Mouse (Mus musculus) testis, adult 2 months (tissue): ENCODE results near the gene 4933415A04Rik. TPM values are rescaled to one million over a fixed set of nuclear protein-coding genes. Genes with fewer than 3 reads are reported as not detected.

Experiments used
- H3K27ac ChIP-seq: fragments of 200-500 bp; 2 replicates; pipeline ENCODE4 v1.5.1; 2012; ENCODE audit warnings: low read depth, low read length; ENCODE audit not compliant: control insufficient read depth, insufficient read depth
- H3K27me3 ChIP-seq: fragments of 200-500 bp; 2 replicates; pipeline ENCODE4 v1.6.1; 2012; ENCODE audit warnings: mild to moderate bottlenecking, low read length, moderate library complexity; ENCODE audit not compliant: control insufficient read depth, insufficient read depth
- H3K36me3 ChIP-seq: fragments of 200-500 bp; 2 replicates; pipeline ENCODE4 v1.6.1; 2012; ENCODE audit warnings: mild to moderate bottlenecking, low read length; ENCODE audit not compliant: control insufficient read depth, insufficient read depth
- H3K4me1 ChIP-seq: fragments of 200-500 bp; 2 replicates; pipeline ENCODE4 v1.6.1; 2012; ENCODE audit warnings: low read length; ENCODE audit not compliant: control insufficient read depth, insufficient read depth
- H3K4me3 ChIP-seq: fragments of 200-500 bp; 2 replicates; pipeline ENCODE4 v1.5.1; 2012; ENCODE audit warnings: low read depth, mild to moderate bottlenecking, low read length, moderate library complexity, mixed read lengths; ENCODE audit not compliant: control insufficient read depth
- CTCF ChIP-seq: fragments of 200-500 bp; IDR thresholded peaks from 2 replicates; pipeline ENCODE4 v1.5.1; 2012; ENCODE audit warnings: low read depth, mild to moderate bottlenecking, inconsistent platforms, low read length, moderate library complexity; ENCODE audit not compliant: control insufficient read depth, insufficient read depth, insufficient replicate concordance
- POLR2A ChIP-seq: fragments of 200-500 bp; IDR thresholded peaks from 2 replicates; pipeline ENCODE4 v1.6.1; 2012; ENCODE audit warnings: low read depth, mild to moderate bottlenecking, inconsistent platforms, low read length, moderate library complexity; ENCODE audit not compliant: control insufficient read depth
- polyA plus RNA-seq: library from polyadenylated mRNA; depleted of rRNA; stranded (reverse); fragments of >200 nt; gene quantifications from 2 replicates; pipeline ENCODE4 v1.2.3, GENCODE M21; 2012

Gene 4933415A04Rik
- polyA plus RNA-seq, 1 experiment, result 0.28 TPM

- Histone ChIP-seq H3K4me3 (no peak overlapping the region), H3K27me3 (no peaks in the 10 kb centered on the region), H3K27ac (no peak overlapping the region), H3K36me3 (no peaks in the 10 kb centered on the region), H3K4me1 (no peaks in the 10 kb centered on the region)
- TF ChIP-seq POLR2A, result no peak
- no peak for TF ChIP-seq CTCF
Observed at GRCm38 (mm10) chr11:43575376-43576151, 11.3 kb upstream of the 4933415A04Rik start.

DNA sequence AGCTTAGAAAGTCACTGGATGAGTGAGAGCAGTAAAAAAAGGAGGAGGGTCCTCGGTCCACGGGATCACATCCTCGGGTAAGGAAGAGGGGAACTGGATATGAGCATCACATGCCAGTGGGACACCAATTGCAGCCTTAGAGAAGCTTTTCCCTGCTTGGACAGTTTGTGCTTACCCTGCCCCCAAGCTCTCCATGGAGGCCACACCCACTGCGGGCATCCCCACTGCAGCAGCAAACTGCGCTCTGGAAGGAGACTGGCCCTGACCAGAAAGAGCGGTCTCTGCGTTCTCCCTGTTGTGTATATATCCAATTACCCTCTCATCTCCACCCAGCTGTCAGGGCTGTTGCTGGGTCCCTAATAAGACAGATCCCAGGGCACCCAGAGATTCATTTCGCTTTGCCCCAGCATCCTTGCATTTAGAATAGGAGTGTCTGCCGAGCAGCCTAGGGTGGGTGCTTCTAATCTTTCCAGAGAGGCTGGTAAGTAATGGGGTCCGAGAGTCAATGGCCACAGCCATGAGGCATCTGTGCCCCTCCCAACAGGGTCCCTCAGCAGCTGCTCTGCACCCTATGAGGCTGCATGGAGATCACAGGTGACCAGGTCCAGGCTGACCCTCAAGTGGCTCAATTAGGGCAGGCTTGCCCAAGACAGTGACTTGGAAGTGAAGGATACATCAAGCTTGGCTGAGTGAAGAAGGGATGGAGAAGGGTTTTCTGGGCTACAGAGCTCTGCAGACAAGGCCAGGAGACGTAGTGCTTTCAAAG is 8.9 kb upstream of the 4933415A04Rik start:
- H3K4me1 ChIP-seq, result no peaks in the 10 kb centered on the region
- no peaks in the 10 kb centered on the region for H3K36me3 ChIP-seq
- no peaks in the 10 kb centered on the region for H3K27me3 ChIP-seq
- no peak overlapping the region for H3K27ac ChIP-seq
- no peak overlapping the region for H3K4me3 ChIP-seq
- TF ChIP-seq POLR2A, result no peak
- TF ChIP-seq CTCF, result no peak

DNA sequence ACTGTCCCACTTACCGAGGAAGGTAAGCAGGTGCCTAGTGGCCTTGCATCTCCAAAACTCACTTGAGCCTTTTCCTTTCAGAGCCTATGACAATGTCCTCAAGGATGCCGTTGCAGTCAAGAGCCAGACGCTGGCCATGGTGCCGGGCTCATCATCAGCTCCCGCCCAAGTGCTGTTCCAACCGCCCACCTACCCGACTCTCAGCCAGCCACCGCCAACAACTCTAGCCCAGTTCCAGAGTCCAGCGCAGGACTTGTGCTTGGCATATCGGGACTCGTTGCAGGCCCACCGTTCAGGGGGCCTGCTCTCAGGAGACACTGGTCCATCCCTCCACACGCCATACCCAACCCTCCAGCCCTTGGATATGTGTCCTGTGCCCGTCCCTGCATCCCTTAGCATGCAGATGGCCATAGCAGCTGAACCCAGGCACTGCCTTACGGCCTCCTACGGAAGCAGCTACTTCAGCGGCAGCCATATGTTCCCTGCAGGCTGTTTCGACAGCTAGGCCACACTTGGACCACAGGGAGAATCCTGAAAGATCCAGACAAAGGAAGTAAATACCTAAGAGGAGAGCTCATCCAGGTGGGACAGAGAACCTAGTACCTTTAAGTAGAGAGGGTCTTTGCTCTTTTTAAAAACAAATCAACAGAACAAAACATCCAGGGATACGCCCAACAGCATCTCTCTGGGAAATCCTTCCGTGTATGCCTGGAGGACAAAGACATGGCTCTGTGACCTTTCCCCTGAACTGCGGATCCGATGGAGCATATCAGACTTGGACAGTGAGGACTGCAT is 1.4 kb upstream of the 4933415A04Rik start:
- TF ChIP-seq CTCF, result no peak
- no peak for TF ChIP-seq POLR2A
- Histone ChIP-seq H3K36me3 (no peaks in the 10 kb centered on the region), H3K4me1 (no peaks in the 10 kb centered on the region; the same call in 1 of the 2 replicates), H3K27me3 (no peaks in the 10 kb centered on the region), H3K4me3 (no peak overlapping the region), H3K27ac (no peak overlapping the region)

- no peak for TF ChIP-seq CTCF
- TF ChIP-seq POLR2A, result no peak
- Histone ChIP-seq H3K4me3 (no peak overlapping the region), H3K4me1 (no peaks in the 10 kb centered on the region; the same call in 1 of the 2 replicates), H3K36me3 (no peaks in the 10 kb centered on the region), H3K27ac (no peak overlapping the region), H3K27me3 (no peaks in the 10 kb centered on the region)
Observed at GRCm38 (mm10) chr11:43589530-43590072, 2.8 kb downstream of the 4933415A04Rik start.

DNA sequence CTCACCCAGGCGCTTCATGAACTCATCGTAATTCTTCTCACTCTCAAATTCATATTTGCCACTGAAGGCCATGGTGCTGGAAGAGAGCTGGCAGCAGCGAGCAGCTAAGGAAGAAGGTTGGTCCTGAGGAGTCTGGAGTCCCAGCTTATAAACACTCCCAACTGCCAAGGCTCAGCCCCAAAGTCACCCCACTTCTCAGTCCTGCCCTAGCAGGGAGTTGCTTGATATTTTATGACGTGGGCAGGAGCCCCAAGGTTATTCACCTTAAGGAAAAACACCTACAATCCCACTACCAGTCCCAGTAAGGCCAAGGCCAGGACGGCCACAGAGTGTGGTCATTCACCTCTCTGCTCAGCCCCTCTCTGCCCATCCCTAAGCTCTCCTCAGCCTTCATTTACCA is 14.6 kb downstream of the 4933415A04Rik start, which contains the start of gene Fabp6:
Fabp6 (minus strand) TSS at position 101 of the 400 bp plus-strand sequence.
- TF ChIP-seq POLR2A (no peak), CTCF (no peak)
- no peak within 1 kb of the TSS for H3K27ac ChIP-seq
- H3K36me3 ChIP-seq, result no peaks in the 10 kb centered on the region

DNA sequence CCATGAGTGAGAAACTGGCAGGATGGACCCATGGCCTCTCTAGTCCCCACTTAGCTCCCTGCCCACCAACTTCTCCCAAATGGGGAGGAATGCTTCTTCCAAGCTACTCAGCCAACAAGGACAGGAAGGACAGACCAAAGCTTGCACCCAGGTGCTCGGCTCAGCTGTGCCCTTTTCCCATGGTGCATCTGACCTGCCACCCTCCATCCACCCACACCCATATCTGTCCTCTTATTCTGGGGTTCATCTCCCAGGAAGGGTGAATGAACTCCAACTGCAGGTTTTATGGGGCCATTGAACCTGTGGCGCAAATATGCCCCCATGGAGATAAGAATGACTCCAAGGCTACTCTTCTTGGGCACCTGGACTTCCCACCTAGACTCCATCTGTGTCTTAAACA is 17.4 kb downstream of the 4933415A04Rik start:
- no peak overlapping the region for H3K4me3 ChIP-seq
- no peaks in the 10 kb centered on the region for H3K36me3 ChIP-seq
- no peak for TF ChIP-seq POLR2A
- H3K27me3 ChIP-seq, result no peaks in the 10 kb centered on the region
- H3K27ac ChIP-seq, result no peak overlapping the region
- no peaks in the 10 kb centered on the region for H3K4me1 ChIP-seq

More for the DNA sequence above, 14.6 kb downstream of the 4933415A04Rik start, which contains the start of gene Fabp6:
- Histone ChIP-seq H3K4me1 (no peaks in the 10 kb centered on the region), H3K27me3 (no peaks in the 10 kb centered on the region), H3K4me3 (no peak within 1 kb of the TSS)

DNA sequence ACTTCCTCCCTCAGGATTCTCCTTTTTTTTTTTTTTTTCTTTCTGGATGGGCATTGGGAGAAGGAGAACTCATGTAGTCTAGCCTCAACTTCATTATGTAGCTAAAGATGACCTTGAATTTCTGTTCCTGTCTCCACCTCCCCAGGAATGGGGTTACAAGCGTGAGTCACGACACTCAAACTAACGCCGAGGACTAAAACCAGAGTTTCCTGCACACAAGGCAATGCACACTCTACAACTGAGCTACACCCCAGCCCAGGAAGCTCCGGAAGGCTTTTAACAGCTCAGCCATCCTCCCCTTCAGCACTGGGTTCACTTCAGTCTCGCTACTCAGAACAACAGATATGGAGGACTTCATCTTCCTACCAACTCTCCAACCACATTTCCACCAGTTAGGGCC is 18.1 kb downstream of the 4933415A04Rik start:
- TF ChIP-seq CTCF (no peak), POLR2A (no peak)
- no peak overlapping the region for H3K27ac ChIP-seq
- no peaks in the 10 kb centered on the region for H3K4me1 ChIP-seq
- H3K36me3 ChIP-seq, result no peaks in the 10 kb centered on the region
- no peaks in the 10 kb centered on the region for H3K27me3 ChIP-seq
- H3K4me3 ChIP-seq, result no peak overlapping the region
